Mouse (Mus musculus): Measurements from ENCODE around the gene Kcnk15. TPM values are rescaled to one million over a fixed set of nuclear protein-coding genes. Genes with fewer than 3 reads are reported as not detected.

The Kcnk15 gene
- polyA plus RNA-seq, 1 experiment = not detected

- H3ac ChIP-seq (ENCODE audit: control insufficient read depth, insufficient read length, low read depth) = no peak overlapping the region
- H3K79me2 ChIP-seq (ENCODE audit: control insufficient read depth, insufficient read depth) = no peaks in the 10 kb centered on the region
- H3K79me3 ChIP-seq (ENCODE audit: low read depth) = no peaks in the 10 kb centered on the region
- peaks cover 82% of the 10 kb centered on the region for H3K27me3 ChIP-seq (ENCODE audit: control insufficient read depth, insufficient read depth, insufficient read length)
- H3K4me3 ChIP-seq (ENCODE audit: insufficient read depth, poor library complexity, severe bottlenecking) = no peak overlapping the region
- no peak for TF ChIP-seq MAX (IDR thresholded peaks at IDR 0.05)
- TF ChIP-seq CEBPB (IDR thresholded peaks at IDR 0.05; ENCODE audit: low read depth) = no peak
- no peak for TF ChIP-seq MYOD1 (IDR thresholded peaks at IDR 0.05; ENCODE audit: control insufficient read depth, insufficient read length, low read depth)
- no peak for TF ChIP-seq MYOG (IDR thresholded peaks at IDR 0.05; ENCODE audit: control insufficient read depth, extremely low read depth, insufficient read length)
- no peak for TF ChIP-seq USF1 (IDR thresholded peaks at IDR 0.05; ENCODE audit: low read depth)
- no peak for TF ChIP-seq CTCF (IDR thresholded peaks at IDR 0.05; ENCODE audit: control insufficient read depth, insufficient read depth, insufficient read length)
- no peak for TF ChIP-seq FOSL1 (IDR thresholded peaks at IDR 0.05; ENCODE audit: insufficient read depth, low read length, poor library complexity, severe bottlenecking)
- H3K36me3 ChIP-seq (ENCODE audit: control insufficient read depth, insufficient read depth) = no peaks in the 10 kb centered on the region
These were observed 46.5 kb downstream of the Kcnk15 start for GRCm38 (mm10) chr2:163899910-163900411.

- no peaks in the 10 kb centered on the region for H3K79me3 ChIP-seq (ENCODE audit: low read depth)
- H3K27me3 ChIP-seq (ENCODE audit: control insufficient read depth, insufficient read depth, insufficient read length) = peaks cover 78% of the 10 kb centered on the region
- no peak overlapping the region for H3K4me3 ChIP-seq (ENCODE audit: insufficient read depth, poor library complexity, severe bottlenecking)
- no peak overlapping the region for H3ac ChIP-seq (ENCODE audit: control insufficient read depth, insufficient read length, low read depth)
- TF ChIP-seq MYOD1 (IDR thresholded peaks at IDR 0.05; ENCODE audit: control insufficient read depth, insufficient read length, low read depth) (no peak), CEBPB (IDR thresholded peaks at IDR 0.05; ENCODE audit: low read depth) (no peak), FOSL1 (IDR thresholded peaks at IDR 0.05; ENCODE audit: insufficient read depth, low read length, poor library complexity, severe bottlenecking) (no peak), CTCF (IDR thresholded peaks at IDR 0.05; ENCODE audit: control insufficient read depth, insufficient read depth, insufficient read length) (no peak), MYOG (IDR thresholded peaks at IDR 0.05; ENCODE audit: control insufficient read depth, extremely low read depth, insufficient read length) (no peak), USF1 (IDR thresholded peaks at IDR 0.05; ENCODE audit: low read depth) (no peak), MAX (IDR thresholded peaks at IDR 0.05) (no peak)
- H3K79me2 ChIP-seq (ENCODE audit: control insufficient read depth, insufficient read depth) = no peaks in the 10 kb centered on the region
- H3K36me3 ChIP-seq (ENCODE audit: control insufficient read depth, insufficient read depth) = no peaks in the 10 kb centered on the region
These were observed 47.6 kb downstream of the Kcnk15 start for GRCm38 (mm10) chr2:163901043-163901442.

- H3ac ChIP-seq (ENCODE audit: control insufficient read depth, insufficient read length, low read depth) = no peak overlapping the region
- H3K79me3 ChIP-seq (ENCODE audit: low read depth) = no peaks in the 10 kb centered on the region
- TF ChIP-seq CTCF (IDR thresholded peaks at IDR 0.05; ENCODE audit: control insufficient read depth, insufficient read depth, insufficient read length) = no peak
- TF ChIP-seq USF1 (IDR thresholded peaks at IDR 0.05; ENCODE audit: low read depth) = no peak
- TF ChIP-seq CEBPB (IDR thresholded peaks at IDR 0.05; ENCODE audit: low read depth) = no peak
- TF ChIP-seq FOSL1 (IDR thresholded peaks at IDR 0.05; ENCODE audit: insufficient read depth, low read length, poor library complexity, severe bottlenecking) = no peak
- TF ChIP-seq MAX (IDR thresholded peaks at IDR 0.05) = no peak
- no peak for TF ChIP-seq MYOG (IDR thresholded peaks at IDR 0.05; ENCODE audit: control insufficient read depth, extremely low read depth, insufficient read length)
- no peak for TF ChIP-seq MYOD1 (IDR thresholded peaks at IDR 0.05; ENCODE audit: control insufficient read depth, insufficient read length, low read depth)
- H3K79me2 ChIP-seq (ENCODE audit: control insufficient read depth, insufficient read depth) = no peaks in the 10 kb centered on the region
- H3K36me3 ChIP-seq (ENCODE audit: control insufficient read depth, insufficient read depth) = no peaks in the 10 kb centered on the region
- peaks cover 78% of the 10 kb centered on the region for H3K27me3 ChIP-seq (ENCODE audit: control insufficient read depth, insufficient read depth, insufficient read length)
- H3K4me3 ChIP-seq (ENCODE audit: insufficient read depth, poor library complexity, severe bottlenecking) = no peak overlapping the region
These were observed 49.0 kb downstream of the Kcnk15 start for GRCm38 (mm10) chr2:163902448-163902847.

- H3K36me3 ChIP-seq (ENCODE audit: control insufficient read depth, insufficient read depth) = no peaks in the 10 kb centered on the region
- no peak overlapping the region for H3ac ChIP-seq (ENCODE audit: control insufficient read depth, insufficient read length, low read depth)
- peaks cover 75% of the 10 kb centered on the region for H3K27me3 ChIP-seq (ENCODE audit: control insufficient read depth, insufficient read depth, insufficient read length)
- H3K4me3 ChIP-seq (ENCODE audit: insufficient read depth, poor library complexity, severe bottlenecking) = no peak overlapping the region
- no peaks in the 10 kb centered on the region for H3K79me2 ChIP-seq (ENCODE audit: control insufficient read depth, insufficient read depth)
- no peak for TF ChIP-seq MAX (IDR thresholded peaks at IDR 0.05)
- TF ChIP-seq CEBPB (IDR thresholded peaks at IDR 0.05; ENCODE audit: low read depth) = no peak
- no peak for TF ChIP-seq MYOG (IDR thresholded peaks at IDR 0.05; ENCODE audit: control insufficient read depth, extremely low read depth, insufficient read length)
- no peak for TF ChIP-seq FOSL1 (IDR thresholded peaks at IDR 0.05; ENCODE audit: insufficient read depth, low read length, poor library complexity, severe bottlenecking)
- no peak for TF ChIP-seq MYOD1 (IDR thresholded peaks at IDR 0.05; ENCODE audit: control insufficient read depth, insufficient read length, low read depth)
- TF ChIP-seq CTCF (IDR thresholded peaks at IDR 0.05; ENCODE audit: control insufficient read depth, insufficient read depth, insufficient read length) = no peak
- no peak for TF ChIP-seq USF1 (IDR thresholded peaks at IDR 0.05; ENCODE audit: low read depth)
- H3K79me3 ChIP-seq (ENCODE audit: low read depth) = no peaks in the 10 kb centered on the region
These were observed 50.0 kb downstream of the Kcnk15 start for GRCm38 (mm10) chr2:163903461-163903860.

GRCm38 (mm10) chr2:163904323-163904722 lies 50.9 kb downstream of the Kcnk15 start:
- no peaks in the 10 kb centered on the region for H3K79me3 ChIP-seq (ENCODE audit: low read depth)
- no peaks in the 10 kb centered on the region for H3K79me2 ChIP-seq (ENCODE audit: control insufficient read depth, insufficient read depth)
- H3K36me3 ChIP-seq (ENCODE audit: control insufficient read depth, insufficient read depth) = no peaks in the 10 kb centered on the region
- peaks cover 73% of the 10 kb centered on the region for H3K27me3 ChIP-seq (ENCODE audit: control insufficient read depth, insufficient read depth, insufficient read length)
- no peak overlapping the region for H3K4me3 ChIP-seq (ENCODE audit: insufficient read depth, poor library complexity, severe bottlenecking)
- H3ac ChIP-seq (ENCODE audit: control insufficient read depth, insufficient read length, low read depth) = no peak overlapping the region
- TF ChIP-seq USF1 (IDR thresholded peaks at IDR 0.05; ENCODE audit: low read depth) (no peak), MYOD1 (IDR thresholded peaks at IDR 0.05; ENCODE audit: control insufficient read depth, insufficient read length, low read depth) (no peak), CEBPB (IDR thresholded peaks at IDR 0.05; ENCODE audit: low read depth) (no peak), FOSL1 (IDR thresholded peaks at IDR 0.05; ENCODE audit: insufficient read depth, low read length, poor library complexity, severe bottlenecking) (no peak), CTCF (IDR thresholded peaks at IDR 0.05; ENCODE audit: control insufficient read depth, insufficient read depth, insufficient read length) (no peak), MYOG (IDR thresholded peaks at IDR 0.05; ENCODE audit: control insufficient read depth, extremely low read depth, insufficient read length) (no peak), MAX (IDR thresholded peaks at IDR 0.05) (no peak)
